Mouse (Mus musculus): ENCODE results near the gene Gm10428. TPM values are rescaled to one million over a fixed set of nuclear protein-coding genes. Genes with fewer than 3 reads are reported as not detected.
"Not testable (repeated sequence)": the region's sequence is repeated elsewhere in the genome, so short reads cannot be mapped to it uniquely, and the experiment has no call there.

Gm10428 gene
- polyA plus RNA-seq, 1 experiment from 2014 or later, result not detected

DNA sequence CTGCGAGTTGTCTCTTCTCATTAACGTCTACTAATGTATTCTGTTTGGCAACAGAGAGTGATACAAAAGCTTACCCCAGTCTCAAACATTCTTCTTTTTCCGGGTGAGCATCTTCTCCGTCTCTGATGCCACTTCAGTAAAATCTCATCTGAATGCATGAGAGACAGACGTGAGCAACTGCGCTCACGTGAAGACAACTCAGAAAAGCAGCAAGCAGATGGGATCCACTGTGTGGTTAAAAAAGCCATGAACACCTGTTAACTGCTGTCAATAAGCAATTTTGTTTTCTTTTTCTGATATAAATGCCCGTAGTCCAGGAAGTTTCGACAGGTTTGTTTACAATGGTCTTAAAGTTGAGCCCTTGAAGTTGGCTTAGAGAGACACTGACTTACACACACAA, 5.7 kb upstream of the Gm10428 start:
- H3K36me3 ChIP-seq, result no peaks in the 10 kb centered on the region
- no peak overlapping the region for H3K4me3 ChIP-seq
- no peak overlapping the region for H3K4me2 ChIP-seq (replicated peaks)
- H3K27ac ChIP-seq (replicated peaks), result no peak overlapping the region
- WGBS, result 70% methylated on average over 9 of the region's 9 CpGs
- no peak for ATAC-seq (ENCODE audit: low FRiP score, low read depth)
- no peaks in the 10 kb centered on the region for H3K9me3 ChIP-seq
- H3K9ac ChIP-seq (replicated peaks), result no peak overlapping the region
- H3K27me3 ChIP-seq, result peaks cover 12% of the 10 kb centered on the region; the same call in 1 of the 2 replicates
- no peaks in the 10 kb centered on the region; the same call in 1 of the 2 replicates for H3K4me1 ChIP-seq

GRCm38 (mm10) chr11:62748062-62748461, 4.8 kb upstream of the Gm10428 start:
- Histone ChIP-seq H3K27ac (replicated peaks) (no peak overlapping the region), H3K9ac (replicated peaks) (no peak overlapping the region), H3K27me3 (peaks cover 12% of the 10 kb centered on the region; the same call in 1 of the 2 replicates), H3K4me1 (no peaks in the 10 kb centered on the region; the same call in 1 of the 2 replicates), H3K4me3 (no peak overlapping the region), H3K4me2 (replicated peaks) (no peak overlapping the region), H3K9me3 (no peaks in the 10 kb centered on the region), H3K36me3 (no peaks in the 10 kb centered on the region)
- WGBS, result 70% methylated on average over 4 of the region's 4 CpGs
- ATAC-seq (ENCODE audit: low FRiP score, low read depth), result no peak

DNA sequence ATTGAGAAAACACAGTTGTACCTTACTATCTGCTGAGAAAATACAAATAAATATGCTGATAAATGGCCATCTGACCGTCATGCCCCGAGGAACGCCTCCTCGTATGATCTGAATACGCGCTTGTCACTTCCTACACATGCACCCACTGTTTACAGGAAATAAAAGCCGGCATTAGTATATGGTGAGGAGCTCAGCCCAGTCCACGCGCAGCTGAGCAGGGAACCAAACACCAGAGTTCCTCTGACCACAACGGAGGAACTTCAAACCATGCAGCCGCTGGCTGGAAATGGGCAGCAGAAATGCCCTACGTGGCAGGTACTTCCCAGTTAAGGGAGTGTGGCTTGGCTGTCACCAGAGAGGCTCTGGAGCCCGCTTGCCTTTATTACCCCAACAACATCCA, 3.5 kb upstream of the Gm10428 start:
- not testable (repeated sequence) for H3K4me2 ChIP-seq (replicated peaks); H3K36me3 ChIP-seq; H3K9me3 ChIP-seq; H3K4me1 ChIP-seq; H3K27ac ChIP-seq (replicated peaks); ATAC-seq (ENCODE audit: low FRiP score, low read depth); H3K4me3 ChIP-seq; H3K9ac ChIP-seq (replicated peaks)
- peaks cover 12% of the 10 kb centered on the region; the same call in 1 of the 2 replicates for H3K27me3 ChIP-seq
- WGBS, result 93% methylated on average over 13 of the region's 13 CpGs

DNA sequence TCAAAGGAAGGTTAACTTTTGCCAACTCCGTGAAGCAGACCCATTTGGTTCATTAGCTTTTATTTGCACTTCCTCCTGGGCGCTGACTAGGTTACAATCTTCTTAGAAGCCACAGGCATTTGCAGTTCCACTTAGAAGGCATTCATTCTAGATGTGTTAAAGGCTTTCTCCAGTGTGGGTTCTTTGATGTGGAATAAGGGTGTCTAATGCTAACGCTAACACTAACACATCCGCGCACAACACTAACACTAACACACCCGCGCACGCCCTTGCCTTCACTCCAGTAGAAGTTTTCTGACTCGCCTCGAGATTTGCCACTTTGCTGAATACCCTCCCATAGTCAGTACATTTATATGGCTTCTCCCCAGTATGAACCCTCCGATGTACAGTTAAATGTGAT, 709 bp upstream of the Gm10428 start:
- H3K36me3 ChIP-seq, result no peaks in the 10 kb centered on the region
- no peaks in the 10 kb centered on the region for H3K9me3 ChIP-seq
- WGBS, result 82% methylated on average over 11 of the region's 11 CpGs
- peaks cover 3% of the 10 kb centered on the region; the same call in 1 of the 2 replicates for H3K4me1 ChIP-seq
- H3K27me3 ChIP-seq, result peaks cover 21% of the 10 kb centered on the region
- ATAC-seq (ENCODE audit: low FRiP score, low read depth), result no peak
- H3K4me3 ChIP-seq, result no peak overlapping the region
- no peak overlapping the region for H3K9ac ChIP-seq (replicated peaks)
- H3K27ac ChIP-seq (replicated peaks), result no peak overlapping the region
- H3K4me2 ChIP-seq (replicated peaks), result no peak overlapping the region

- peak overlapping the region; percentile 37; the same call in 1 of the 2 replicates for H3K9ac ChIP-seq (replicated peaks)
- H3K36me3 ChIP-seq, result no peaks in the 10 kb centered on the region
- H3K4me3 ChIP-seq, result peak overlapping the region; percentile 24
- H3K4me1 ChIP-seq, result peaks cover 6% of the 10 kb centered on the region; the same call in 1 of the 2 replicates
- H3K27ac ChIP-seq (replicated peaks), result no peak overlapping the region
- ATAC-seq (ENCODE audit: low FRiP score, low read depth), result peak; percentile 100
- H3K4me2 ChIP-seq (replicated peaks), result peak overlapping the region; percentile 51
- WGBS, result 8% methylated on average over 36 of the region's 36 CpGs
- H3K27me3 ChIP-seq, result peaks cover 25% of the 10 kb centered on the region
- no peaks in the 10 kb centered on the region for H3K9me3 ChIP-seq
These were observed 3.7 kb downstream of the Gm10428 start for GRCm38 (mm10) chr11:62756456-62757142.

DNA sequence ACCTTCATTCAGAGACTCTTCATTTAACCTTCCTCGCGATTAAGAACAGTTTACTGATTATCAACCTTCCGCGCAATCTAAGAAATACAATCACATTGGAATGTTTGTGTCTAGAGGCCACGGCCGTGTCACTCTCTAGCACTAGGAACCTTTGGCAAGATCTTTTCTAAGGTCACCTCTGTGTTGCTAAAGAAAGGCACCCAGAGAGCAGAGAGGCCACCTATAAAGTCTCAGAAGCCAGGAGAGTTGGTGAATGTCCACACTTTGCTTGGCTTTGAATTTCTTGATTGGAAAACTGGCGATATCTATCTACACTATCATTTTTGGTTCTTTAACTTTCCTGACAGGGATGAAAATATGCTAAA, 4.2 kb downstream of the Gm10428 start:
- ATAC-seq (ENCODE audit: low FRiP score, low read depth), result peak; percentile 24; the same call in 1 of the 2 replicates
- Histone ChIP-seq H3K4me3 (peak overlapping the region; percentile 24), H3K4me2 (replicated peaks) (peak overlapping the region; percentile 51), H3K9ac (replicated peaks) (peak overlapping the region; percentile 37; the same call in 1 of the 2 replicates), H3K27me3 (peaks cover 25% of the 10 kb centered on the region), H3K4me1 (peaks cover 6% of the 10 kb centered on the region; the same call in 1 of the 2 replicates), H3K9me3 (no peaks in the 10 kb centered on the region), H3K27ac (replicated peaks) (no peak overlapping the region), H3K36me3 (no peaks in the 10 kb centered on the region)
- WGBS, result 10% methylated on average over 7 of the region's 7 CpGs

GRCm38 (mm10) chr11:62757906-62758305, 5.0 kb downstream of the Gm10428 start:
- H3K36me3 ChIP-seq, result no peaks in the 10 kb centered on the region
- H3K27ac ChIP-seq (replicated peaks), result no peak overlapping the region
- no peak for ATAC-seq (ENCODE audit: low FRiP score, low read depth)
- no peak overlapping the region for H3K4me2 ChIP-seq (replicated peaks)
- H3K4me3 ChIP-seq, result no peak overlapping the region
- peaks cover 6% of the 10 kb centered on the region; the same call in 1 of the 2 replicates for H3K4me1 ChIP-seq
- H3K9me3 ChIP-seq, result no peaks in the 10 kb centered on the region
- H3K27me3 ChIP-seq, result peaks cover 25% of the 10 kb centered on the region
- no peak overlapping the region for H3K9ac ChIP-seq (replicated peaks)
- 67% methylated on average over 6 of the region's 6 CpGs for WGBS

DNA sequence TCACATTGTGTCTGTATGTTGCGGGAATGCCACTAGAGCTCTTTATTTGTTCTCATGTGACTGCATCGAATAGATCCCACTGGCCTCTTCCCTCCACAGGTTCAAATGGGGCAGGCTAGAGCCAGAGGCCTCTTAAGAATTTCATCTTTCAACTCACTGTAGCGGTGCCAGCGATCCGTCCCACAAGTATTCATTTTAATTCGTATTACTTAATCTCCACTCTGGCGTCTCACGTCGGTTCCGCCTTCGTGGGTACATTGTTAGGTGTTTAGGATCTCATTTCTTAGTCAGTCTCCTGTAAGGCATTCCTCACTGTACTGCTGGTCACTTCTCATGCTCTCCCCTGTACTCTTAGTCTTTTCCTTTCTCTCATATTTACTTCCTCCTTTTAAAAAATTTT, 5.6 kb downstream of the Gm10428 start:
- H3K36me3 ChIP-seq, result no peaks in the 10 kb centered on the region
- no peaks in the 10 kb centered on the region for H3K9me3 ChIP-seq
- H3K4me1 ChIP-seq, result peaks cover 6% of the 10 kb centered on the region; the same call in 1 of the 2 replicates
- no peak overlapping the region for H3K4me3 ChIP-seq
- H3K9ac ChIP-seq (replicated peaks), result no peak overlapping the region
- 88% methylated on average over 11 of the region's 11 CpGs for WGBS
- H3K4me2 ChIP-seq (replicated peaks), result no peak overlapping the region
- ATAC-seq (ENCODE audit: low FRiP score, low read depth), result no peak
- H3K27ac ChIP-seq (replicated peaks), result no peak overlapping the region
- H3K27me3 ChIP-seq, result peaks cover 25% of the 10 kb centered on the region

- Histone ChIP-seq H3K27ac (replicated peaks) (no peak overlapping the region), H3K4me2 (replicated peaks) (no peak overlapping the region), H3K9me3 (no peaks in the 10 kb centered on the region), H3K9ac (replicated peaks) (no peak overlapping the region), H3K36me3 (no peaks in the 10 kb centered on the region), H3K4me3 (no peak overlapping the region), H3K27me3 (peaks cover 18% of the 10 kb centered on the region), H3K4me1 (peaks cover 6% of the 10 kb centered on the region; the same call in 1 of the 2 replicates)
- 78% methylated on average over 9 of the region's 9 CpGs for WGBS
- no peak for ATAC-seq (ENCODE audit: low FRiP score, low read depth)
These were observed 8.0 kb downstream of the Gm10428 start for GRCm38 (mm10) chr11:62760755-62761457.

GRCm38 (mm10) chr11:62776510-62776909, 23.6 kb downstream of the Gm10428 start:
- WGBS, result 94% methylated on average over 7 of the region's 7 CpGs
- no peak for ATAC-seq (ENCODE audit: low FRiP score, low read depth)
- Histone ChIP-seq H3K4me1 (no peaks in the 10 kb centered on the region), H3K36me3 (peaks cover 45% of the 10 kb centered on the region), H3K4me3 (no peak overlapping the region), H3K27ac (replicated peaks) (no peak overlapping the region), H3K9ac (replicated peaks) (no peak overlapping the region), H3K9me3 (peaks cover 67% of the 10 kb centered on the region), H3K27me3 (no peaks in the 10 kb centered on the region), H3K4me2 (replicated peaks) (no peak overlapping the region)

- Histone ChIP-seq H3K4me3 (peak within 1 kb of the TSS; percentile 63), H3K27ac (replicated peaks) (no peak within 1 kb of the TSS), H3K9me3 (peaks cover 1% of the 10 kb centered on the region; the same call in 1 of the 2 replicates), H3K4me2 (replicated peaks) (peak within 1 kb of the TSS; percentile 75), H3K9ac (replicated peaks) (peak within 1 kb of the TSS; percentile 78), H3K4me1 (peaks cover 13% of the 10 kb centered on the region), H3K27me3 (no peaks in the 10 kb centered on the region), H3K36me3 (peaks cover 19% of the 10 kb centered on the region)
- peak; percentile 97 for ATAC-seq (ENCODE audit: low FRiP score, low read depth)
- 8% methylated on average over 34 of the region's 34 CpGs for WGBS
These were observed 36.2 kb downstream of the Gm10428 start, which contains the start of gene Zfp286 for GRCm38 (mm10) chr11:62788935-62789616. Zfp286 (minus strand) TSS chr11:62789462.

DNA sequence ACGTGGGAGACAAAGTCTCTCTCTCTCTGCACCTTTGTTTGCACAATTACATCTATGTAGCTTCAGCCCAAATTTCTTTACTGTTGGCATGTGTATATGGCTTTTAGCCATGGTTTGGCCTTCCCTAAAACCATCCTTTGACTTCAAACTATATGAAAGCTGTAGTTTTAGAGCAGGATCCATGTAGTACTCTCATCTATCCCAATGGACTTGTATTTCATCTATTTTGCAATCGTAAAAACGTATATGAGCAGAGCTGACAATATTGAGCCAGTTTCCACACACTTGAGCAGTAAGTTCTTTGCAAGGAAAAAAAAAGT, 36.7 kb downstream of the Gm10428 start:
- Histone ChIP-seq H3K36me3 (peaks cover 14% of the 10 kb centered on the region), H3K9ac (replicated peaks) (peak overlapping the region; percentile 78), H3K4me2 (replicated peaks) (peak overlapping the region; percentile 75), H3K9me3 (no peaks in the 10 kb centered on the region), H3K27me3 (no peaks in the 10 kb centered on the region), H3K4me1 (peaks cover 13% of the 10 kb centered on the region), H3K27ac (replicated peaks) (no peak overlapping the region), H3K4me3 (peak overlapping the region; percentile 63)
- 58% methylated on average over 3 of the region's 3 CpGs for WGBS
- ATAC-seq (ENCODE audit: low FRiP score, low read depth), result no peak
